Mouse (Mus musculus): Measurements from ENCODE around the gene Znrf1. TPM values are rescaled to one million over a fixed set of nuclear protein-coding genes. Genes with fewer than 3 reads are reported as not detected.

Gene Znrf1
- polyA plus RNA-seq, 1 experiment: 36.6 TPM

GRCm38 (mm10) chr8:111545406-111546156 lies 9.7 kb downstream of the Znrf1 start:
- H3ac ChIP-seq (ENCODE audit: control insufficient read depth, insufficient read length, low read depth): no peak overlapping the region
- H3K79me2 ChIP-seq (ENCODE audit: control insufficient read depth, insufficient read depth): peaks cover 100% of the 10 kb centered on the region
- H3K36me3 ChIP-seq (ENCODE audit: control insufficient read depth, insufficient read depth): peaks cover 8% of the 10 kb centered on the region
- no peak overlapping the region for H3K4me3 ChIP-seq (ENCODE audit: insufficient read depth, poor library complexity, severe bottlenecking)
- H3K79me3 ChIP-seq (ENCODE audit: low read depth): peaks cover 97% of the 10 kb centered on the region
- no peak for TF ChIP-seq MAX (IDR thresholded peaks at IDR 0.05)
- TF ChIP-seq MYOG (IDR thresholded peaks at IDR 0.05; ENCODE audit: control insufficient read depth, extremely low read depth, insufficient read length): no peak
- no peaks in the 10 kb centered on the region for H3K27me3 ChIP-seq (ENCODE audit: control insufficient read depth, insufficient read depth, insufficient read length)

GRCm38 (mm10) chr8:111547144-111547543 lies 11.2 kb downstream of the Znrf1 start:
- Histone ChIP-seq H3K79me2 (ENCODE audit: control insufficient read depth, insufficient read depth) (peaks cover 100% of the 10 kb centered on the region), H3K79me3 (ENCODE audit: low read depth) (peaks cover 95% of the 10 kb centered on the region), H3K36me3 (ENCODE audit: control insufficient read depth, insufficient read depth) (no peaks in the 10 kb centered on the region), H3ac (ENCODE audit: control insufficient read depth, insufficient read length, low read depth) (no peak overlapping the region), H3K4me3 (ENCODE audit: insufficient read depth, poor library complexity, severe bottlenecking) (no peak overlapping the region), H3K27me3 (ENCODE audit: control insufficient read depth, insufficient read depth, insufficient read length) (no peaks in the 10 kb centered on the region)
- TF ChIP-seq USF1 (IDR thresholded peaks at IDR 0.05; ENCODE audit: low read depth): no peak
- no peak for TF ChIP-seq MYOG (IDR thresholded peaks at IDR 0.05; ENCODE audit: control insufficient read depth, extremely low read depth, insufficient read length)
- TF ChIP-seq FOSL1 (IDR thresholded peaks at IDR 0.05; ENCODE audit: insufficient read depth, low read length, poor library complexity, severe bottlenecking): no peak
- TF ChIP-seq MYOD1 (IDR thresholded peaks at IDR 0.05; ENCODE audit: control insufficient read depth, insufficient read length, low read depth): no peak
- no peak for TF ChIP-seq CTCF (IDR thresholded peaks at IDR 0.05; ENCODE audit: control insufficient read depth, insufficient read depth, insufficient read length)
- no peak for TF ChIP-seq CEBPB (IDR thresholded peaks at IDR 0.05; ENCODE audit: low read depth)
- TF ChIP-seq MAX (IDR thresholded peaks at IDR 0.05): no peak

GRCm38 (mm10) chr8:111548201-111548600 lies 12.3 kb downstream of the Znrf1 start:
- Histone ChIP-seq H3K79me2 (ENCODE audit: control insufficient read depth, insufficient read depth) (peaks cover 100% of the 10 kb centered on the region), H3K4me3 (ENCODE audit: insufficient read depth, poor library complexity, severe bottlenecking) (no peak overlapping the region), H3K36me3 (ENCODE audit: control insufficient read depth, insufficient read depth) (no peaks in the 10 kb centered on the region), H3ac (ENCODE audit: control insufficient read depth, insufficient read length, low read depth) (no peak overlapping the region), H3K79me3 (ENCODE audit: low read depth) (peaks cover 93% of the 10 kb centered on the region), H3K27me3 (ENCODE audit: control insufficient read depth, insufficient read depth, insufficient read length) (no peaks in the 10 kb centered on the region)
- TF ChIP-seq MYOD1 (IDR thresholded peaks at IDR 0.05; ENCODE audit: control insufficient read depth, insufficient read length, low read depth) (no peak), CTCF (IDR thresholded peaks at IDR 0.05; ENCODE audit: control insufficient read depth, insufficient read depth, insufficient read length) (no peak), MYOG (IDR thresholded peaks at IDR 0.05; ENCODE audit: control insufficient read depth, extremely low read depth, insufficient read length) (no peak), MAX (IDR thresholded peaks at IDR 0.05) (no peak), USF1 (IDR thresholded peaks at IDR 0.05; ENCODE audit: low read depth) (no peak), FOSL1 (IDR thresholded peaks at IDR 0.05; ENCODE audit: insufficient read depth, low read length, poor library complexity, severe bottlenecking) (no peak), CEBPB (IDR thresholded peaks at IDR 0.05; ENCODE audit: low read depth) (no peak)

DNA sequence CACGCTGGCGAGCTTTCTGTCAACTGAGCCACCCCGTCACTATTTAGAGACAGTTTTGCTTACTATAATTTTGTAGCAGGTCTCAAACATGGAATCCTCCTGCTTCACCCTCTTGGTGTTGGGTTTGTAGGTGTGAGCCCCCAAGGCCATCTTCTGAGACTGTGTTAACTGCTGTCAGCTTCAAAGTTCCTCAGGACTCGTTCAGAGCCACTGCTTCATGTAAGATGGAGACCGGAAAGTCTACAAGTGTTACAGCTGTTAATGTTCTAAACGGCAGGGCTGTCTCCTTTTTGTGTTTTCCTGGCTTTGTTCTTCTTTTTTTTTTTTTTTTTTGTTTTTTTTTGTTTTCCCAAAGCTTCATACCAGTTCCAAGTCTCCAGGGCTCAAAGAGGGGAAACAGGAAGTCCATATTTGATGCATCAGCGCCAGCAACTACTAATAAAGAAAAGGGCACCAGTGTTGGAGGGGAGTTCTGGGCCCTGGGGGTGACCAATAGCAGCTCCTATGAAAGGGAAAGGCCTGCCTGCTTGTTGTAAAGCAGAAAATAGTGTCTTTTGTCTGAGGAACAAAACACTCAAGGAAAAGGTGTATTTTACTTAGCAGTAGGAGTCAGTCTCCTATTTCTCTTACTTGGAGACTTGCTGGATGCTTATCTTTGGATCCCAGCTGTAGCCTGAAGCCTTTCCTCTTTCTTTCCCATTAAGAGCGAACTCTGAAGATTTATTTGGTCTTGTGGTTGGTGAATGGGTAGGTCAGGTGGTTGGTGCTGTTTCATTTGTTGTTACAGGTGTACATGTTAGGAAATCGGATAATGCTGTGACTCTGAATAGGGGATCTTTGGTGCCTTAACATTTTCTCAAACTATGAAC lies 14.3 kb downstream of the Znrf1 start:
- H3ac ChIP-seq (ENCODE audit: control insufficient read depth, insufficient read length, low read depth): no peak overlapping the region
- no peaks in the 10 kb centered on the region for H3K27me3 ChIP-seq (ENCODE audit: control insufficient read depth, insufficient read depth, insufficient read length)
- no peaks in the 10 kb centered on the region for H3K36me3 ChIP-seq (ENCODE audit: control insufficient read depth, insufficient read depth)
- H3K4me3 ChIP-seq (ENCODE audit: insufficient read depth, poor library complexity, severe bottlenecking): no peak overlapping the region
- peaks cover 100% of the 10 kb centered on the region for H3K79me2 ChIP-seq (ENCODE audit: control insufficient read depth, insufficient read depth)
- H3K79me3 ChIP-seq (ENCODE audit: low read depth): peaks cover 76% of the 10 kb centered on the region
- no peak for TF ChIP-seq CEBPB (IDR thresholded peaks at IDR 0.05; ENCODE audit: low read depth)
- no peak for TF ChIP-seq MYOG (IDR thresholded peaks at IDR 0.05; ENCODE audit: control insufficient read depth, extremely low read depth, insufficient read length)
- no peak for TF ChIP-seq MAX (IDR thresholded peaks at IDR 0.05)
- no peak for TF ChIP-seq FOSL1 (IDR thresholded peaks at IDR 0.05; ENCODE audit: insufficient read depth, low read length, poor library complexity, severe bottlenecking)
- no peak for TF ChIP-seq USF1 (IDR thresholded peaks at IDR 0.05; ENCODE audit: low read depth)
- no peak for TF ChIP-seq CTCF (IDR thresholded peaks at IDR 0.05; ENCODE audit: control insufficient read depth, insufficient read depth, insufficient read length)
- no peak for TF ChIP-seq MYOD1 (IDR thresholded peaks at IDR 0.05; ENCODE audit: control insufficient read depth, insufficient read length, low read depth)

DNA sequence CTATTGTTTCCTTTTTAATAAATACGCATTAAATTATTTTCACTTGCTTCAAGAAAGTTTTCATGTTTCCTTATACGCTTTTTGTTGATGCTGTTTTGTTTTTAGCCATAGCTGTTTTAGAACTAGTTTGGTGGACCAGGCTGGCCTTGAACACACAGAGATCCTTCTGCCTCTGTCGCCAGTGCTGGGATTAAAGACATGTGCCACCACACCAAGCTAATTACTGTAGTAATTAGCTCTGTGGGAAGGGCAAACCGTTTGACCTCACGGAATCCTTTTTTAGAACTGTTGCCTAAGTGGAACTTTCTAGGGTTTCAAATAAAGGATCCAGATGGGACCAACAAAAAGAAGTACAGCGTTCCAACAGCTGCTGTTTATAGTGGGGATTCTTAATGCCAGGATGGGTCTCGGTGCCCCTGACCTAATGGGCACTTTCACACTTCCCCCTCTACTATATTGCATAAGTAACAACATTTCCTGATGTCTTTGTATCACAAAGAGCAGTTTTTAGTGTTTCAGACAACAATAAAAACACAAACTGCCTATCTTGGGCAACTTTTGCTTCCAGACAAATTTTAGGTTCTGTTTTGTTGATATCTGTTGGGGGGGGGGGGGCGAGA lies 15.7 kb downstream of the Znrf1 start:
- H3ac ChIP-seq (ENCODE audit: control insufficient read depth, insufficient read length, low read depth): no peak overlapping the region
- TF ChIP-seq MYOG (IDR thresholded peaks at IDR 0.05; ENCODE audit: control insufficient read depth, extremely low read depth, insufficient read length): no peak
- TF ChIP-seq MYOD1 (IDR thresholded peaks at IDR 0.05; ENCODE audit: control insufficient read depth, insufficient read length, low read depth): no peak
- no peak for TF ChIP-seq USF1 (IDR thresholded peaks at IDR 0.05; ENCODE audit: low read depth)
- TF ChIP-seq CTCF (IDR thresholded peaks at IDR 0.05; ENCODE audit: control insufficient read depth, insufficient read depth, insufficient read length): no peak
- no peak for TF ChIP-seq MAX (IDR thresholded peaks at IDR 0.05)
- TF ChIP-seq FOSL1 (IDR thresholded peaks at IDR 0.05; ENCODE audit: insufficient read depth, low read length, poor library complexity, severe bottlenecking): no peak
- TF ChIP-seq CEBPB (IDR thresholded peaks at IDR 0.05; ENCODE audit: low read depth): no peak
- no peaks in the 10 kb centered on the region for H3K27me3 ChIP-seq (ENCODE audit: control insufficient read depth, insufficient read depth, insufficient read length)
- H3K79me2 ChIP-seq (ENCODE audit: control insufficient read depth, insufficient read depth): peaks cover 99% of the 10 kb centered on the region
- no peaks in the 10 kb centered on the region for H3K36me3 ChIP-seq (ENCODE audit: control insufficient read depth, insufficient read depth)
- peaks cover 68% of the 10 kb centered on the region for H3K79me3 ChIP-seq (ENCODE audit: low read depth)
- H3K4me3 ChIP-seq (ENCODE audit: insufficient read depth, poor library complexity, severe bottlenecking): no peak overlapping the region

Measured in C2C12 (cell line).